Mouse (Mus musculus) ES-E14 (cell line): Measurements from ENCODE around the gene Ccdc51. TPM values are rescaled to one million over a fixed set of nuclear protein-coding genes. Genes with fewer than 3 reads are reported as not detected.

ENCODE experiments used
- DNase-seq: peaks from one replicate; pipeline ENCODE4 v3.0.0-alpha.2; 2013; ENCODE audit warnings: low read depth, low spot score
- H3K27ac ChIP-seq: 2 replicates; pipeline ENCODE4 v1.5.1; 2012; ENCODE audit warnings: low read depth, mild to moderate bottlenecking, low read length, moderate library complexity, mixed read lengths; ENCODE audit not compliant: poor library complexity, insufficient read depth, severe bottlenecking
- H3K36me3 ChIP-seq: 2 replicates; pipeline ENCODE4 v1.6.1; 2012; ENCODE audit warnings: mild to moderate bottlenecking, low read length, moderate library complexity, mixed read lengths; ENCODE audit not compliant: control insufficient read depth, poor library complexity, insufficient read depth, severe bottlenecking
- H3K4me1 ChIP-seq, 2 experiments: fragments of 150-350 bp in 1 of 2; sonication (generic) in 1 of 2; 2 replicates each; pipeline ENCODE4 v1.6.1; 2012; ENCODE audit warnings: low read length in 2 of 2, mild to moderate bottlenecking in 1 of 2, mixed read lengths in 1 of 2; ENCODE audit not compliant: control insufficient read depth in 2 of 2, insufficient read depth in 2 of 2, poor library complexity in 1 of 2
- H3K4me3 ChIP-seq, 2 experiments: fragments of 150-350 bp in 1 of 2; sonication (generic) in 1 of 2; 2 replicates each; pipeline ENCODE4 v1.5.1; 2012; ENCODE audit warnings: low read length in 2 of 2, low read depth in 1 of 2, mild to moderate bottlenecking in 1 of 2, mixed read lengths in 1 of 2; ENCODE audit not compliant: insufficient read depth in 1 of 2, poor library complexity in 1 of 2, severe bottlenecking in 1 of 2
- H3K9ac ChIP-seq: 2 replicates; pipeline ENCODE4 v1.6.1; 2012; ENCODE audit warnings: low read depth, mild to moderate bottlenecking, low read length, mixed read lengths; ENCODE audit not compliant: poor library complexity, insufficient read depth, severe bottlenecking
- H3K9me3 ChIP-seq: fragments of 150-350 bp; sonication (generic); 2 replicates; pipeline ENCODE4 v1.6.1; 2012; ENCODE audit warnings: low read depth, mild to moderate bottlenecking, low read length; ENCODE audit not compliant: control insufficient read depth, insufficient read depth
- CHD2 ChIP-seq: IDR thresholded peaks from 2 replicates; pipeline ENCODE4 v1.6.1; 2014; ENCODE audit warnings: mild to moderate bottlenecking, low read depth, low read length, inconsistent platforms
- HCFC1 ChIP-seq: IDR thresholded peaks from 2 replicates; pipeline ENCODE4 v1.6.1; 2012; ENCODE audit warnings: low read length, inconsistent platforms, borderline replicate concordance; ENCODE audit not compliant: insufficient read depth
- MAFK ChIP-seq: IDR thresholded peaks from 2 replicates; pipeline ENCODE4 v1.6.1; 2014; ENCODE audit warnings: mild to moderate bottlenecking, low read depth, low read length, inconsistent platforms; ENCODE audit not compliant: insufficient read depth
- ZC3H11A ChIP-seq: IDR thresholded peaks from 2 replicates; pipeline ENCODE4 v1.6.1; 2012; ENCODE audit warnings: low read depth, mild to moderate bottlenecking, inconsistent platforms, low read length, borderline replicate concordance
- ZNF384 ChIP-seq: IDR thresholded peaks from 2 replicates; pipeline ENCODE4 v1.6.1; 2012; ENCODE audit warnings: low read depth, low read length, inconsistent platforms
- in situ Hi-C, 2 experiments: fragments of 600-800 bp; cut with MboI; formaldehyde crosslinking; loops; one replicate each; pipeline ENCODE4 v1.15.1; 2025; ENCODE audit warnings: low sequenced_read_pairs in 2 of 2, inconsistent platforms in 1 of 2; ENCODE audit not compliant: unreplicated experiment in 2 of 2
- total RNA-seq: library from RNA; depleted of rRNA; stranded (reverse); fragments of 300-350 nt; gene quantifications from 2 replicates; pipeline ENCODE4 v1.2.3, GENCODE M21; 2012

The Ccdc51 gene
- total RNA-seq, 1 experiment = 11.8 TPM

DNA sequence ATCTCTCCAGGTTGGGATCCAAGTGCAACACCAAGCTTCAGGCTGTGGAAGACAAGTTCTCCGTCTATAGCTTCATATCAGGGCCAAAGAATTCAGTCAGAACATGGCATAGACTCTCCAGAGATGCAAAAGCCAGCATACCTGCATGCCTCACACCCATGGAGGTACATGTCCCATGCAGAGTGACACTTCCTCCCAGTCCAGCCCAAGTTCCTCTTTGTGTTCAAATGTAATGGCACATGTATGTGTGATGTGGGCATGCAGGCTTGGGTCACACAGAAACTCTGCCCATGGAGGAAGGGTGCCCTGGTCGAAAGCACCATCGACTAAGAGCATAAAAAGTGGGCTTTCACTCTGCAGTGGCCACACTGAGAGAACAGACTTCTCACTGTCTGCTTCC, 41.9 kb downstream of the Ccdc51 start:
- in situ Hi-C loops = loop anchor here in 1 of 2 experiments (10.0 kb wide), 1 partner anchor 119 kb away; no protein-coding TSS in a partner anchor
- H3K4me3 ChIP-seq = no peak overlapping the region
- TF ChIP-seq ZC3H11A (no peak), MAFK (no peak), ZNF384 (no peak), HCFC1 (no peak), CHD2 (no peak)

DNA sequence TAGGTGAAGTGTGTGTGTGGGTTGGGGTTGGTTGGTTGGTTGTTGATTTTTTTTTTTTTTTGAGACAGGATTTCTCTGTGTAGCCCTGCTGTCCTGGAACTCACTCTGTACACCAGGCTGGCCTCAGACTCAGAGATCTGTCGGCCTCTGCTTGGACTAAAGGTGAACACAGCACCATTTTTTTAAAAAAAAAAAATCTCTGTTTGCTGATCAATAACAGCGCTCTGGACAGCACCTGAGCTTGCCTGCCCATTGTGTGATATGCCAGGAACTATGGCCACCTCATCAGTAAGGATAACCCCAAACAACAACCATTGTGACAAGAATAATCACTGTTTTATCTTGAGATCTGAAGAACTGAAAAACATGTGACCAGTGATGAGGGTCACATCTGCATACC, 42.8 kb downstream of the Ccdc51 start:
- TF ChIP-seq ZC3H11A (no peak), HCFC1 (no peak), CHD2 (no peak)
- Histone ChIP-seq H3K4me1 (no peaks in the 10 kb centered on the region), H3K9me3 (no peaks in the 10 kb centered on the region), H3K27ac (no peak overlapping the region), H3K9ac (no peak overlapping the region), H3K36me3 (no peaks in the 10 kb centered on the region), H3K4me3 (no peak overlapping the region)
- in situ Hi-C loops = loop anchor here in 1 of 2 experiments (10.0 kb wide), 1 partner anchor 120 kb away; no protein-coding TSS in a partner anchor
- no peak for DNase-seq

More for the DNA sequence above, 41.9 kb downstream of the Ccdc51 start:
- H3K4me1 ChIP-seq = no peaks in the 10 kb centered on the region
- no peaks in the 10 kb centered on the region for H3K9me3 ChIP-seq
- no peak overlapping the region for H3K9ac ChIP-seq
- DNase-seq = no peak
- H3K36me3 ChIP-seq = peaks cover 4% of the 10 kb centered on the region; the same call in 1 of the 2 replicates
- H3K27ac ChIP-seq = no peak overlapping the region

DNA sequence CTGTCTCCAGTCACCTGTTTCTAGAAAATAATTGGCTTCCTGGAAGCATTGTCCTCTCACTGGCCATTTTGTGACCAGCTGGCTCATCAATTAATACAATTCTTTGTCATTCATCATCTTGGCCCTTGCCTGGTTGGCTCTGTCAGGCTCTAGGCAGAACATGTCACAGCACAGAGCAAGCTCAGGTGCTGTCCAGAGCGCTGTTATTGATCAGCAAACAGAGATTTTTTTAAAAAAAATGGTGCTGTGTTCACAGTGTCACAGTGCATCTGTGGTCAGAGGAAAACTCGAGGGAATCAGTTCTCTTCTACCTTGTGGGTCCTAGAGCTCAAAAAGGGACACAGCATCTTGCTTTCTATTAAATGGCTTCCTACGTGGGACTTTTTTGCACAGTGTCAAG, 43.2 kb downstream of the Ccdc51 start:
- in situ Hi-C loops = loop anchor here in 1 of 2 experiments (10.0 kb wide), 1 partner anchor 121 kb away; no protein-coding TSS in a partner anchor
- DNase-seq = no peak

DNA sequence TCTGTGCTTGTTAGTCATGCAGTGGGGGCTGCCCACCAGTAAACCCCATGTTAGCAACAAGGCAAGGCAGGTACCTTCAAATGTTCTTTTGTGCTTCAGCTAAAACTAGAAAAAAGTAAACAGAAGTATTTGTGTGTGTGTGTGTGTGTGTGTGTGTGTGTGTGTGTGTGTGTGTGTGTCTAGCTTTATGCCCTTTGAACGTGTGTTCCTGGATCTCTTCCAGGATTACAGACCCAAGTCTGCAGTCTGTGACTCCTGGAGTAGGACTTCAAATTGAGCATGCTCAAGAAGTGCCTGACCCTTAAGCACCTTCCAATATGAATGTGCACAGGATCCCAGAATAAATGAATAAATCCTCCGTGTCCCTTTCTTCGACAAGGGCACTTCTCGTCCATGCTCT, 44.8 kb downstream of the Ccdc51 start:
- in situ Hi-C loops = loop anchor here in 1 of 2 experiments (10.0 kb wide), 1 partner anchor 122 kb away; no protein-coding TSS in a partner anchor
- DNase-seq = no peak
- Histone ChIP-seq H3K4me3 (no peak overlapping the region), H3K36me3 (no peaks in the 10 kb centered on the region), H3K4me1 (no peaks in the 10 kb centered on the region), H3K9me3 (no peaks in the 10 kb centered on the region), H3K27ac (no peak overlapping the region), H3K9ac (no peak overlapping the region)
- no peak for TF ChIP-seq MAFK
- no peak for TF ChIP-seq HCFC1
- no peak for TF ChIP-seq CHD2
- TF ChIP-seq ZC3H11A = no peak
- TF ChIP-seq ZNF384 = no peak

More for the DNA sequence above, 43.2 kb downstream of the Ccdc51 start:
- Histone ChIP-seq H3K36me3 (no peaks in the 10 kb centered on the region), H3K4me1 (no peaks in the 10 kb centered on the region), H3K9me3 (no peaks in the 10 kb centered on the region), H3K4me3 (no peak overlapping the region), H3K27ac (no peak overlapping the region), H3K9ac (no peak overlapping the region)
- no peak for TF ChIP-seq HCFC1

DNA sequence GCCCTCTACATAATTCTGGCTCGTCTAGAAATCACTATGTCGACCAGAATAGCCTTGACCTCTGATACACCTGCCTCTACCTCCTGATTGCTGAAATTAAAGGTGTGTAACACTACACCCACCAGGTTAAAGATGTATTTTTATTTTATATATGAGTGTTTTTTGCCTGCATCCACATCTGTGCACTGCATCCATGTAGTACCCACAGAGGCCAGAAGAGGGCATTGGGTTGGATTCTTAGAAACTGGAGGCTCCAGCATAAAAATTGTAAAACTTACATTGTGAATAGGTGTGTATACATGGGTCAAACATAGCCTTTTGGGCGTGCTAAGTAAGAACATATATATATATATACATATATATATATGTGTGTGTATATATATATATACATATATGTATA, 45.9 kb downstream of the Ccdc51 start:
- Histone ChIP-seq H3K27ac (no peak overlapping the region), H3K4me1 (no peaks in the 10 kb centered on the region), H3K9ac (no peak overlapping the region), H3K9me3 (no peaks in the 10 kb centered on the region), H3K36me3 (no peaks in the 10 kb centered on the region), H3K4me3 (no peak overlapping the region)
- in situ Hi-C loops = loop anchor here in 1 of 2 experiments (10.0 kb wide), 1 partner anchor 123 kb away; no protein-coding TSS in a partner anchor
- DNase-seq = no peak
- TF ChIP-seq HCFC1 (no peak), ZNF384 (no peak), MAFK (no peak), CHD2 (no peak), ZC3H11A (no peak)
